Mouse (Mus musculus): ENCODE data around the gene Sesn2. TPM values are rescaled to one million over a fixed set of nuclear protein-coding genes. Genes with fewer than 3 reads are reported as not detected.
"Not testable (repeated sequence)": the region's sequence is repeated elsewhere in the genome, so short reads cannot be mapped to it uniquely, and the experiment has no call there.

Sesn2 gene
- polyA plus RNA-seq, 1 experiment from 2014 or later = 12.7 TPM

- Histone ChIP-seq H3K9me3 (no peaks in the 10 kb centered on the region), H3K9ac (no peak overlapping the region), H3K27me3 (no peaks in the 10 kb centered on the region), H3K27ac (no peak overlapping the region), H3K4me3 (no peak overlapping the region), H3K36me3 (peaks cover 25% of the 10 kb centered on the region), H3K4me2 (no peak overlapping the region), H3K4me1 (0 out of 2 replicates have a peak, but pooled peaks cover 8% of the 10 kb centered on the region)
- 90% methylated on average over 8 of the region's 8 CpGs for whole genome bisulfite sequencing
- no peak for ATAC-seq (ENCODE audit: borderline replicate concordance, extremely low read depth, low FRiP score, low TSS enrichment)
Observed at GRCm38 (mm10) chr4:132491057-132491456, 19.2 kb downstream of the Sesn2 start.

GRCm38 (mm10) chr4:132490273-132491010 lies 19.9 kb downstream of the Sesn2 start:
- H3K27ac ChIP-seq = no peak overlapping the region
- no peak overlapping the region for H3K9ac ChIP-seq
- peaks cover 21% of the 10 kb centered on the region for H3K36me3 ChIP-seq
- 0 out of 2 replicates have a peak, but pooled peaks cover 8% of the 10 kb centered on the region for H3K4me1 ChIP-seq
- H3K4me2 ChIP-seq = no peak overlapping the region
- H3K9me3 ChIP-seq = no peaks in the 10 kb centered on the region
- 94% methylated on average over 15 of the region's 15 CpGs for WGBS
- ATAC-seq (ENCODE audit: borderline replicate concordance, extremely low read depth, low FRiP score, low TSS enrichment) = no peak
- no peaks in the 10 kb centered on the region for H3K27me3 ChIP-seq
- no peak overlapping the region for H3K4me3 ChIP-seq

- Histone ChIP-seq H3K4me3 (no peak overlapping the region), H3K4me1 (0 out of 2 replicates have a peak, but pooled peaks cover 8% of the 10 kb centered on the region), H3K27me3 (no peaks in the 10 kb centered on the region), H3K36me3 (peaks cover 13% of the 10 kb centered on the region; the same call in 1 of the 2 replicates), H3K9me3 (no peaks in the 10 kb centered on the region), H3K9ac (no peak overlapping the region), H3K27ac (no peak overlapping the region), H3K4me2 (no peak overlapping the region)
- WGBS = 53% methylated on average over 6 of the region's 6 CpGs
- no peak for ATAC-seq (ENCODE audit: borderline replicate concordance, extremely low read depth, low FRiP score, low TSS enrichment)
Observed at GRCm38 (mm10) chr4:132488976-132489375, 21.3 kb downstream of the Sesn2 start.

GRCm38 (mm10) chr4:132488521-132488920 lies 21.8 kb downstream of the Sesn2 start:
- H3K27ac ChIP-seq = no peak overlapping the region
- H3K4me2 ChIP-seq = no peak overlapping the region
- H3K27me3 ChIP-seq = no peaks in the 10 kb centered on the region
- H3K9me3 ChIP-seq = no peaks in the 10 kb centered on the region
- no peak overlapping the region for H3K4me3 ChIP-seq
- peaks cover 9% of the 10 kb centered on the region; the same call in 1 of the 2 replicates for H3K36me3 ChIP-seq
- 69% methylated on average over 3 of the region's 3 CpGs for WGBS
- 0 out of 2 replicates have a peak, but pooled peaks cover 8% of the 10 kb centered on the region for H3K4me1 ChIP-seq
- H3K9ac ChIP-seq = no peak overlapping the region
- no peak for ATAC-seq (ENCODE audit: borderline replicate concordance, extremely low read depth, low FRiP score, low TSS enrichment)

GRCm38 (mm10) chr4:132484820-132485219 lies 25.5 kb downstream of the Sesn2 start:
- H3K9ac ChIP-seq = no peak overlapping the region
- no peaks in the 10 kb centered on the region for H3K27me3 ChIP-seq
- H3K4me3 ChIP-seq = no peak overlapping the region
- no peaks in the 10 kb centered on the region for H3K4me1 ChIP-seq
- H3K4me2 ChIP-seq = no peak overlapping the region
- WGBS = 46% methylated on average over 5 of the region's 5 CpGs
- H3K27ac ChIP-seq = no peak overlapping the region
- no peaks in the 10 kb centered on the region for H3K9me3 ChIP-seq
- H3K36me3 ChIP-seq = no peaks in the 10 kb centered on the region
- no peak for ATAC-seq (ENCODE audit: borderline replicate concordance, extremely low read depth, low FRiP score, low TSS enrichment)

- 74% methylated on average over 4 of the region's 4 CpGs for WGBS
- ATAC-seq (ENCODE audit: borderline replicate concordance, extremely low read depth, low FRiP score, low TSS enrichment) = no peak
- no peak overlapping the region for H3K27ac ChIP-seq
Observed at GRCm38 (mm10) chr4:132484231-132484630, 26.1 kb downstream of the Sesn2 start.

GRCm38 (mm10) chr4:132482956-132483608 lies 27.2 kb downstream of the Sesn2 start:
- 69% methylated on average over 13 of the region's 13 CpGs for WGBS

More at GRCm38 (mm10) chr4:132484231-132484630, 26.1 kb downstream of the Sesn2 start:
- H3K9ac ChIP-seq = no peak overlapping the region
- no peaks in the 10 kb centered on the region for H3K27me3 ChIP-seq
- H3K9me3 ChIP-seq = no peaks in the 10 kb centered on the region
- H3K4me1 ChIP-seq = no peaks in the 10 kb centered on the region
- no peaks in the 10 kb centered on the region for H3K36me3 ChIP-seq
- H3K4me2 ChIP-seq = no peak overlapping the region
- no peak overlapping the region for H3K4me3 ChIP-seq

GRCm38 (mm10) chr4:132482104-132482503 lies 28.2 kb downstream of the Sesn2 start:
- ATAC-seq (ENCODE audit: borderline replicate concordance, extremely low read depth, low FRiP score, low TSS enrichment); H3K9ac ChIP-seq; H3K4me2 ChIP-seq; H3K27ac ChIP-seq; H3K27me3 ChIP-seq; H3K4me1 ChIP-seq; H3K36me3 ChIP-seq; H3K4me3 ChIP-seq; H3K9me3 ChIP-seq: not testable (repeated sequence)
- 61% methylated on average over 3 of the region's 3 CpGs for WGBS

More at GRCm38 (mm10) chr4:132482956-132483608, 27.2 kb downstream of the Sesn2 start:
- Histone ChIP-seq H3K9ac (no peak overlapping the region), H3K4me3 (no peak overlapping the region), H3K27ac (no peak overlapping the region), H3K4me2 (no peak overlapping the region), H3K9me3 (no peaks in the 10 kb centered on the region), H3K4me1 (no peaks in the 10 kb centered on the region), H3K27me3 (no peaks in the 10 kb centered on the region), H3K36me3 (no peaks in the 10 kb centered on the region)
- ATAC-seq (ENCODE audit: borderline replicate concordance, extremely low read depth, low FRiP score, low TSS enrichment) = no peak

- ATAC-seq (ENCODE audit: borderline replicate concordance, extremely low read depth, low FRiP score, low TSS enrichment) = no peak
- no peak overlapping the region for H3K9ac ChIP-seq
- H3K9me3 ChIP-seq = no peaks in the 10 kb centered on the region
- H3K4me1 ChIP-seq = no peaks in the 10 kb centered on the region
- 91% methylated on average over 8 of the region's 8 CpGs for WGBS
- H3K4me3 ChIP-seq = no peak overlapping the region
- H3K36me3 ChIP-seq = no peaks in the 10 kb centered on the region
- no peaks in the 10 kb centered on the region for H3K27me3 ChIP-seq
- H3K4me2 ChIP-seq = no peak overlapping the region
- H3K27ac ChIP-seq = no peak overlapping the region
Observed at GRCm38 (mm10) chr4:132477833-132478232, 32.5 kb downstream of the Sesn2 start.

GRCm38 (mm10) chr4:132475895-132476878 lies 34.1 kb downstream of the Sesn2 start:
- H3K27me3 ChIP-seq = no peaks in the 10 kb centered on the region
- no peak overlapping the region for H3K4me3 ChIP-seq
- H3K27ac ChIP-seq = no peak overlapping the region
- H3K9ac ChIP-seq = no peak overlapping the region
- H3K4me2 ChIP-seq = no peak overlapping the region
- 69% methylated on average over 13 of the region's 13 CpGs for WGBS
- H3K9me3 ChIP-seq = no peaks in the 10 kb centered on the region
- ATAC-seq (ENCODE audit: borderline replicate concordance, extremely low read depth, low FRiP score, low TSS enrichment) = no peak
- no peaks in the 10 kb centered on the region for H3K4me1 ChIP-seq
- no peaks in the 10 kb centered on the region for H3K36me3 ChIP-seq

- H3K4me1 ChIP-seq = no peaks in the 10 kb centered on the region
- H3K4me2 ChIP-seq = no peak overlapping the region
- no peaks in the 10 kb centered on the region for H3K9me3 ChIP-seq
- H3K36me3 ChIP-seq = no peaks in the 10 kb centered on the region
- H3K9ac ChIP-seq = no peak overlapping the region
- no peaks in the 10 kb centered on the region for H3K27me3 ChIP-seq
- no peak for ATAC-seq (ENCODE audit: borderline replicate concordance, extremely low read depth, low FRiP score, low TSS enrichment)
- no peak overlapping the region for H3K27ac ChIP-seq
- no peak overlapping the region for H3K4me3 ChIP-seq
- 65% methylated on average over 4 of the region's 4 CpGs for WGBS
Observed at GRCm38 (mm10) chr4:132474631-132475030, 35.7 kb downstream of the Sesn2 start.

Data from lung, embryonic 15.5 days (tissue).